Mouse (Mus musculus) brown adipose tissue, adult 24 weeks (tissue): Measurements from ENCODE around the gene Tppp. TPM values are rescaled to one million over a fixed set of nuclear protein-coding genes. Genes with fewer than 3 reads are reported as not detected.
A peak's percentile ranks its signal among the peaks of the same experiment; 100 is the strongest.
"Not testable (repeated sequence)": the region's sequence is repeated elsewhere in the genome, so short reads cannot be mapped to it uniquely, and the experiment has no call there.

Experiments used
- H3K27ac ChIP-seq: fragments of 200-500 bp; replicated peaks from 2 replicates; pipeline ENCODE4 v1.5.1; 2012; ENCODE audit warnings: low read depth, mild to moderate bottlenecking, low read length
- H3K4me1 ChIP-seq: fragments of 200-500 bp; 2 replicates; pipeline ENCODE4 v1.6.1; 2012; ENCODE audit warnings: low read length, mixed read lengths; ENCODE audit not compliant: control insufficient read depth, insufficient read depth, insufficient read length
- H3K4me3 ChIP-seq: fragments of 200-500 bp; 2 replicates; pipeline ENCODE4 v1.5.1; 2012; ENCODE audit warnings: low read depth, mild to moderate bottlenecking, low read length, moderate library complexity; ENCODE audit not compliant: insufficient read depth
- polyA plus RNA-seq: library from polyadenylated mRNA; stranded (reverse); fragments of >200 nt; gene quantifications from 2 replicates; pipeline ENCODE4 v1.2.4, GENCODE M21; 2012; ENCODE audit not compliant: missing spikeins, insufficient read depth, insufficient read length

Gene Tppp
- polyA plus RNA-seq, 1 experiment: 18.7 TPM

- H3K4me1 ChIP-seq: peaks cover 14% of the 10 kb centered on the region
- H3K4me3 ChIP-seq, H3K27ac ChIP-seq: not testable (repeated sequence)
Observed at GRCm38 (mm10) chr13:74008216-74008615, 991 bp upstream of the Tppp start.

- H3K4me1 ChIP-seq: peaks cover 18% of the 10 kb centered on the region
- H3K27ac ChIP-seq: peak overlapping the region; percentile 40; the same call in 1 of the 2 replicates
- H3K4me3 ChIP-seq: peak overlapping the region; percentile 83
Observed at GRCm38 (mm10) chr13:74009791-74010614, 796 bp downstream of the Tppp start.

- Histone ChIP-seq H3K4me3 (peak overlapping the region; percentile 83), H3K4me1 (peaks cover 18% of the 10 kb centered on the region), H3K27ac (no peak overlapping the region)
Observed at GRCm38 (mm10) chr13:74010678-74011077, 1.5 kb downstream of the Tppp start.

- no peak overlapping the region for H3K27ac ChIP-seq
- H3K4me3 ChIP-seq: no peak overlapping the region
- H3K4me1 ChIP-seq: peaks cover 33% of the 10 kb centered on the region; the same call in 1 of the 2 replicates
Observed at GRCm38 (mm10) chr13:74015908-74016307, 6.7 kb downstream of the Tppp start.

GRCm38 (mm10) chr13:74017426-74017825, 8.2 kb downstream of the Tppp start:
- Histone ChIP-seq H3K4me3 (no peak overlapping the region), H3K4me1 (peaks cover 22% of the 10 kb centered on the region; the same call in 1 of the 2 replicates), H3K27ac (no peak overlapping the region)

- H3K4me3 ChIP-seq, H3K27ac ChIP-seq: not testable (repeated sequence)
- peaks cover 24% of the 10 kb centered on the region; the same call in 1 of the 2 replicates for H3K4me1 ChIP-seq
Observed at GRCm38 (mm10) chr13:74019006-74019405, 9.8 kb downstream of the Tppp start.

GRCm38 (mm10) chr13:74025151-74026081, 16.2 kb downstream of the Tppp start:
- Histone ChIP-seq H3K4me3 (no peak overlapping the region), H3K4me1 (peaks cover 28% of the 10 kb centered on the region), H3K27ac (peak overlapping the region; percentile 84)

- no peak overlapping the region for H3K4me3 ChIP-seq
- H3K27ac ChIP-seq: peak overlapping the region; percentile 84
- H3K4me1 ChIP-seq: peaks cover 28% of the 10 kb centered on the region
Observed at GRCm38 (mm10) chr13:74026215-74026614, 17.0 kb downstream of the Tppp start.

- Histone ChIP-seq H3K4me3 (no peak overlapping the region), H3K27ac (no peak overlapping the region), H3K4me1 (peaks cover 28% of the 10 kb centered on the region)
Observed at GRCm38 (mm10) chr13:74028116-74028515, 18.9 kb downstream of the Tppp start.

- Histone ChIP-seq H3K4me3 (no peak overlapping the region), H3K4me1 (peaks cover 26% of the 10 kb centered on the region), H3K27ac (no peak overlapping the region)
Observed at GRCm38 (mm10) chr13:74029013-74029412, 19.8 kb downstream of the Tppp start.

GRCm38 (mm10) chr13:74030691-74031090, 21.5 kb downstream of the Tppp start:
- H3K4me1 ChIP-seq: peaks cover 11% of the 10 kb centered on the region
- no peak overlapping the region for H3K4me3 ChIP-seq
- no peak overlapping the region for H3K27ac ChIP-seq

GRCm38 (mm10) chr13:74031133-74031532, 21.9 kb downstream of the Tppp start:
- Histone ChIP-seq H3K4me3 (no peak overlapping the region), H3K4me1 (peaks cover 6% of the 10 kb centered on the region), H3K27ac (no peak overlapping the region)

GRCm38 (mm10) chr13:74034756-74035155, 25.5 kb downstream of the Tppp start:
- H3K27ac ChIP-seq: no peak overlapping the region
- no peak overlapping the region for H3K4me3 ChIP-seq
- H3K4me1 ChIP-seq: no peaks in the 10 kb centered on the region

- no peak overlapping the region for H3K4me3 ChIP-seq
- no peak overlapping the region for H3K27ac ChIP-seq
- H3K4me1 ChIP-seq: no peaks in the 10 kb centered on the region
Observed at GRCm38 (mm10) chr13:74035776-74036175, 26.6 kb downstream of the Tppp start.

GRCm38 (mm10) chr13:74039926-74040325, 30.7 kb downstream of the Tppp start:
- Histone ChIP-seq H3K4me1 (no peaks in the 10 kb centered on the region), H3K27ac (no peak overlapping the region), H3K4me3 (no peak overlapping the region)
